Mouse (Mus musculus) heart, postnatal 0 days (tissue): ENCODE data around the gene Ypel2.

ENCODE experiments used
- CTCF ChIP-seq: IDR thresholded peaks from 2 replicates; pipeline ENCODE4 v1.5.1; 2016; ENCODE audit warnings: antibody characterized with exemption, control low read depth, low read depth
- EP300 ChIP-seq: IDR thresholded peaks from 2 replicates; pipeline ENCODE4 v1.6.1; 2016; ENCODE audit warnings: antibody characterized with exemption, low read depth

DNA sequence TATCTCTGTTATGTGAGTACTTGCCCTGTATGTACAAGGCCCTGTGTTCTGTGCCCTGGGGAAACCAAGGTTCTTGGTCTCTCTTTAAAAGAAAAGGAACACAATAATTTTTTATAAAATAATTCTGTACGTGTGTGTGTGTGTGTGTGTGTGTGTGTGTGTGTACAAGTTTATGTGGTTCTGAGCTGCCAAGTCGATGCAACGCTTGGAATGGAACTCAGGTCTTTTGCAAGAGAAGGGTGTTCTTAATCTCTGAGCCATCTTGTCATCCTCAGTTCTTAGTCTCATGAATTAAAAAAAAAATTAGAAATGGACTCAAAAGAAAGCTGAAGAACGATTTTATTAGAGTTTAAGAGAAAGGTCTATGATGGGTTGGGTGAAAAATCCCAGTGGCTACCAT lies 64.0 kb downstream of the Ypel2 start:
- TF ChIP-seq CTCF (no peak), EP300 (no peak)
